Mouse (Mus musculus) myocyte (in vitro differentiated cells): Measurements from ENCODE around the gene Nlgn2. TPM values are rescaled to one million over a fixed set of nuclear protein-coding genes. Genes with fewer than 3 reads are reported as not detected.
"Not testable (repeated sequence)": the region's sequence is repeated elsewhere in the genome, so short reads cannot be mapped to it uniquely, and the experiment has no call there.

Experiments
- H3K27me3 ChIP-seq: one replicate; pipeline ENCODE4 v1.6.1; 2011; ENCODE audit not compliant: control insufficient read depth, insufficient read depth, insufficient read length
- H3K36me3 ChIP-seq: one replicate; pipeline ENCODE4 v1.6.1; 2011; ENCODE audit not compliant: control insufficient read depth, insufficient read depth
- H3K4me2 ChIP-seq: one replicate; pipeline ENCODE4 v1.6.1; 2011; ENCODE audit warnings: low read depth, control low read depth
- H3K4me3 ChIP-seq: one replicate; pipeline ENCODE4 v1.5.1; 2011; ENCODE audit warnings: mild to moderate bottlenecking, control low read depth, moderate library complexity
- H3K79me2 ChIP-seq: one replicate; pipeline ENCODE4 v1.6.1; 2011; ENCODE audit not compliant: control insufficient read depth, insufficient read depth
- H3ac ChIP-seq: one replicate; pipeline ENCODE4 v1.6.1; 2011; ENCODE audit not compliant: control insufficient read depth, insufficient read length
- CEBPB ChIP-seq: IDR thresholded peaks from 2 replicates; pipeline ENCODE4 v1.6.1; 2011; ENCODE audit warnings: mild to moderate bottlenecking, moderate library complexity; ENCODE audit not compliant: poor library complexity, insufficient read depth, severe bottlenecking
- E2F4 ChIP-seq: IDR thresholded peaks from one replicate; pipeline ENCODE4 v1.6.1; 2011; ENCODE audit warnings: mild to moderate bottlenecking, control low read depth, moderate library complexity; ENCODE audit not compliant: insufficient read depth
- MAX ChIP-seq: IDR thresholded peaks from one replicate; pipeline ENCODE4 v1.6.1; 2011; ENCODE audit warnings: low read depth, mild to moderate bottlenecking, control low read depth
- MYOD1 ChIP-seq, 3 experiments: IDR thresholded peaks; one replicate each; pipeline ENCODE4 v1.6.1; 2011; ENCODE audit warnings: control low read depth in 2 of 3, low read depth in 2 of 3, mild to moderate bottlenecking in 2 of 3, moderate library complexity in 1 of 3; ENCODE audit not compliant: insufficient read length in 2 of 3, control insufficient read depth in 1 of 3
- MYOG ChIP-seq, 3 experiments: IDR thresholded peaks; one replicate each; pipeline ENCODE4 v1.6.1; 2011; ENCODE audit warnings: control low read depth in 2 of 3, low read depth in 2 of 3, mild to moderate bottlenecking in 2 of 3; ENCODE audit not compliant: insufficient read length in 2 of 3, control insufficient read depth in 1 of 3, insufficient read depth in 1 of 3
- POLR2A ChIP-seq: IDR thresholded peaks from one replicate; pipeline ENCODE4 v1.6.1; 2011; ENCODE audit warnings: low read depth, mild to moderate bottlenecking, control low read depth, moderate library complexity; ENCODE audit not compliant: insufficient read length
- POLR2AphosphoS2 ChIP-seq: IDR thresholded peaks from one replicate; pipeline ENCODE4 v1.6.1; 2011; ENCODE audit warnings: low read depth, control low read depth; ENCODE audit not compliant: insufficient read length
- REST ChIP-seq: IDR thresholded peaks from one replicate; pipeline ENCODE4 v1.6.1; 2011; ENCODE audit warnings: mild to moderate bottlenecking, control low read depth, moderate library complexity; ENCODE audit not compliant: insufficient read depth, insufficient read length
- SRF ChIP-seq: IDR thresholded peaks from one replicate; pipeline ENCODE4 v1.6.1; 2011; ENCODE audit warnings: low read depth; ENCODE audit not compliant: control insufficient read depth, insufficient read length
- TCF12 ChIP-seq: IDR thresholded peaks from one replicate; pipeline ENCODE4 v1.6.1; 2011; ENCODE audit warnings: mild to moderate bottlenecking, control low read depth; ENCODE audit not compliant: poor library complexity, insufficient read depth, severe bottlenecking
- TCF3 ChIP-seq: IDR thresholded peaks from one replicate; pipeline ENCODE4 v1.6.1; 2011; ENCODE audit warnings: low read depth, control low read depth; ENCODE audit not compliant: insufficient read length
- USF1 ChIP-seq: IDR thresholded peaks from one replicate; pipeline ENCODE4 v1.6.1; 2011; ENCODE audit warnings: low read depth, mild to moderate bottlenecking, control low read depth, moderate library complexity
- polyA plus RNA-seq: library from polyadenylated mRNA; unstranded; fragments of >200 nt; fragmentation: generic; extraction: Trizol; gene quantifications from one replicate; pipeline ENCODE4 v1.2.1, GENCODE M21; 2012; ENCODE audit warnings: missing spikeins

Gene Nlgn2
- polyA plus RNA-seq, 1 experiment = 12.8 TPM

GRCm38 (mm10) chr11:69870289-69871069, 32.9 kb upstream of the Nlgn2 start:
- H3K36me3 ChIP-seq = no peaks in the 10 kb centered on the region
- no peaks in the 10 kb centered on the region for H3K79me2 ChIP-seq
- no peak overlapping the region for H3K4me3 ChIP-seq
- no peak for TF ChIP-seq POLR2AphosphoS2
- no peak for TF ChIP-seq POLR2A
- no peak for TF ChIP-seq REST
- no peak for TF ChIP-seq CEBPB
- no peak for TF ChIP-seq MAX
- TF ChIP-seq SRF = no peak
- no peak for TF ChIP-seq USF1
- TF ChIP-seq MYOG (IDR thresholded peaks at IDR 0.05; ENCODE audit: control insufficient read depth in 1 of 3, insufficient read depth in 1 of 3, insufficient read length in 2 of 3, low read depth in 2 of 3) = no peak
- no peak for TF ChIP-seq E2F4
- TF ChIP-seq MYOD1 (IDR thresholded peaks at IDR 0.05; ENCODE audit: control insufficient read depth in 1 of 3, insufficient read length in 2 of 3, low read depth in 2 of 3) = no peak
- TF ChIP-seq TCF12 = no peak
- no peak for TF ChIP-seq TCF3
- H3ac ChIP-seq = no peak overlapping the region
- no peak overlapping the region for H3K4me2 ChIP-seq
- H3K27me3 ChIP-seq = peaks cover 8% of the 10 kb centered on the region

- Histone ChIP-seq H3K4me3 (no peak overlapping the region), H3K4me2 (no peak overlapping the region), H3K36me3 (no peaks in the 10 kb centered on the region), H3K27me3 (peaks cover 16% of the 10 kb centered on the region), H3ac (no peak overlapping the region), H3K79me2 (no peaks in the 10 kb centered on the region)
- TF ChIP-seq TCF12 = no peak
- no peak for TF ChIP-seq E2F4
- no peak for TF ChIP-seq USF1
- TF ChIP-seq SRF = no peak
- no peak for TF ChIP-seq POLR2AphosphoS2
- no peak for TF ChIP-seq MYOG (IDR thresholded peaks at IDR 0.05; ENCODE audit: control insufficient read depth in 1 of 3, insufficient read depth in 1 of 3, insufficient read length in 2 of 3, low read depth in 2 of 3)
- TF ChIP-seq CEBPB = no peak
- no peak for TF ChIP-seq MAX
- no peak for TF ChIP-seq TCF3
- TF ChIP-seq MYOD1 (IDR thresholded peaks at IDR 0.05; ENCODE audit: control insufficient read depth in 1 of 3, insufficient read length in 2 of 3, low read depth in 2 of 3) = no peak
- no peak for TF ChIP-seq POLR2A
- TF ChIP-seq REST = no peak
Observed at GRCm38 (mm10) chr11:69867335-69867734, 29.8 kb upstream of the Nlgn2 start.

- Histone ChIP-seq H3K4me2 (no peak overlapping the region), H3K36me3 (no peaks in the 10 kb centered on the region), H3ac (no peak overlapping the region), H3K79me2 (no peaks in the 10 kb centered on the region), H3K4me3 (no peak overlapping the region), H3K27me3 (peaks cover 16% of the 10 kb centered on the region)
- no peak for TF ChIP-seq MAX
- no peak for TF ChIP-seq USF1
- no peak for TF ChIP-seq CEBPB
- no peak for TF ChIP-seq MYOD1 (IDR thresholded peaks at IDR 0.05; ENCODE audit: control insufficient read depth in 1 of 3, insufficient read length in 2 of 3, low read depth in 2 of 3)
- TF ChIP-seq SRF = no peak
- no peak for TF ChIP-seq TCF12
- TF ChIP-seq MYOG (IDR thresholded peaks at IDR 0.05; ENCODE audit: control insufficient read depth in 1 of 3, insufficient read depth in 1 of 3, insufficient read length in 2 of 3, low read depth in 2 of 3) = no peak
- TF ChIP-seq POLR2AphosphoS2 = no peak
- TF ChIP-seq E2F4 = no peak
- no peak for TF ChIP-seq POLR2A
- no peak for TF ChIP-seq REST
- TF ChIP-seq TCF3 = no peak
Observed at GRCm38 (mm10) chr11:69865561-69865960, 28.0 kb upstream of the Nlgn2 start.

GRCm38 (mm10) chr11:69864138-69864860, 26.7 kb upstream of the Nlgn2 start:
- Histone ChIP-seq H3ac (no peak overlapping the region), H3K4me2 (no peak overlapping the region)

GRCm38 (mm10) chr11:69863729-69864128, 26.1 kb upstream of the Nlgn2 start:
- H3K27me3 ChIP-seq = peaks cover 19% of the 10 kb centered on the region
- H3K4me2 ChIP-seq, H3ac ChIP-seq, H3K4me3 ChIP-seq, H3K36me3 ChIP-seq, H3K79me2 ChIP-seq: not testable (repeated sequence)

More at GRCm38 (mm10) chr11:69864138-69864860, 26.7 kb upstream of the Nlgn2 start:
- no peak for TF ChIP-seq MYOG (IDR thresholded peaks at IDR 0.05; ENCODE audit: control insufficient read depth in 1 of 3, insufficient read depth in 1 of 3, insufficient read length in 2 of 3, low read depth in 2 of 3)
- no peak for TF ChIP-seq CEBPB
- no peak for TF ChIP-seq SRF
- no peak for TF ChIP-seq MAX
- no peak for TF ChIP-seq POLR2A
- peaks cover 16% of the 10 kb centered on the region for H3K27me3 ChIP-seq
- H3K36me3 ChIP-seq = no peaks in the 10 kb centered on the region
- H3K79me2 ChIP-seq = no peaks in the 10 kb centered on the region
- H3K4me3 ChIP-seq = no peak overlapping the region
